Mouse (Mus musculus) C2C12 (cell line): Measurements from ENCODE around the gene Ldb1. TPM values are rescaled to one million over a fixed set of nuclear protein-coding genes. Genes with fewer than 3 reads are reported as not detected.

Experiments
- H3K27me3 ChIP-seq: one replicate; pipeline ENCODE4 v1.6.1; 2011; ENCODE audit not compliant: control insufficient read depth, insufficient read depth, insufficient read length
- H3K36me3 ChIP-seq: one replicate; pipeline ENCODE4 v1.6.1; 2011; ENCODE audit not compliant: control insufficient read depth, insufficient read depth
- H3K4me3 ChIP-seq: one replicate; pipeline ENCODE4 v1.5.1; 2011; ENCODE audit warnings: mild to moderate bottlenecking, control low read depth; ENCODE audit not compliant: poor library complexity, insufficient read depth, severe bottlenecking
- H3K79me2 ChIP-seq: one replicate; pipeline ENCODE4 v1.6.1; 2011; ENCODE audit not compliant: control insufficient read depth, insufficient read depth
- H3K79me3 ChIP-seq: one replicate; pipeline ENCODE4 v1.6.1; 2011; ENCODE audit warnings: low read depth, control low read depth
- H3ac ChIP-seq: one replicate; pipeline ENCODE3; 2011; ENCODE audit warnings: low read depth; ENCODE audit not compliant: control insufficient read depth, insufficient read length
- CEBPB ChIP-seq: IDR thresholded peaks from one replicate; pipeline ENCODE4 v1.6.1; 2011; ENCODE audit warnings: low read depth, mild to moderate bottlenecking, control low read depth, moderate library complexity
- CTCF ChIP-seq: IDR thresholded peaks from one replicate; pipeline ENCODE4 v1.5.1; 2011; ENCODE audit not compliant: control insufficient read depth, insufficient read depth, insufficient read length
- FOSL1 ChIP-seq: IDR thresholded peaks from one replicate; pipeline ENCODE4 v1.8.0; 2011; ENCODE audit warnings: mild to moderate bottlenecking, low read length; ENCODE audit not compliant: poor library complexity, insufficient read depth, severe bottlenecking
- MAX ChIP-seq: IDR thresholded peaks from one replicate; pipeline ENCODE4 v1.6.1; 2011; ENCODE audit warnings: mild to moderate bottlenecking, control low read depth
- MYOD1 ChIP-seq: IDR thresholded peaks from one replicate; pipeline ENCODE4 v1.6.1; 2011; ENCODE audit warnings: low read depth; ENCODE audit not compliant: control insufficient read depth, insufficient read length
- MYOG ChIP-seq: IDR thresholded peaks from one replicate; pipeline ENCODE4 v1.6.1; 2011; ENCODE audit not compliant: control insufficient read depth, insufficient read length; ENCODE audit errors: extremely low read depth
- USF1 ChIP-seq: IDR thresholded peaks from one replicate; pipeline ENCODE4 v1.6.1; 2011; ENCODE audit warnings: low read depth, mild to moderate bottlenecking, control low read depth, moderate library complexity
- polyA plus RNA-seq: library from polyadenylated mRNA; unstranded; fragments of >200 nt; fragmentation: generic; extraction: Trizol; gene quantifications from one replicate; pipeline ENCODE4 v1.2.1, GENCODE M21; 2012; ENCODE audit warnings: missing spikeins

The Ldb1 gene
- polyA plus RNA-seq, 1 experiment, result 80.5 TPM

DNA sequence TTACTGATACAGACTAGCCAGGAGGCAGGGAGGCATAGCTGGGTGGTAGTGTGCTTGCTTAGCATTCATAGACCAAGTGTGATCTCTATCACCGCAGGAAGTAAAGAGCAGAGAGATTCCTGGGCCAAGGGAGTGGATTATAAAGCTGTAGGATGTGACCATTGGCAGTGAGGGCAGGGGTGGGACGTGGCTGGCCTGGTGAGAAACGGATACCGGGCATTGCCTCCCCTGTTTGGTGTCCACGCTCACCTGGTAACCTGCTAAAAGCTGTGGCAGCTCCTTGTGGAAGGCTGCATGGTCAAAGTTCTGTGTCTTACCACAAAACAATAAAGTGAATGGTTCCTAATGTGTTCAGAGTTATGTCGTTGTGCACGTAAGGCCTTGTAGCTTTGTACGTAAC is 40.2 kb upstream of the Ldb1 start:
- Histone ChIP-seq H3K79me2 (peaks cover 9% of the 10 kb centered on the region), H3K4me3 (no peak overlapping the region), H3K36me3 (peaks cover 54% of the 10 kb centered on the region), H3ac (no peak overlapping the region), H3K27me3 (no peaks in the 10 kb centered on the region), H3K79me3 (peaks cover 2% of the 10 kb centered on the region)
- TF ChIP-seq USF1 (no peak), MYOD1 (no peak), FOSL1 (no peak), MAX (no peak), CEBPB (no peak), CTCF (no peak), MYOG (no peak)

DNA sequence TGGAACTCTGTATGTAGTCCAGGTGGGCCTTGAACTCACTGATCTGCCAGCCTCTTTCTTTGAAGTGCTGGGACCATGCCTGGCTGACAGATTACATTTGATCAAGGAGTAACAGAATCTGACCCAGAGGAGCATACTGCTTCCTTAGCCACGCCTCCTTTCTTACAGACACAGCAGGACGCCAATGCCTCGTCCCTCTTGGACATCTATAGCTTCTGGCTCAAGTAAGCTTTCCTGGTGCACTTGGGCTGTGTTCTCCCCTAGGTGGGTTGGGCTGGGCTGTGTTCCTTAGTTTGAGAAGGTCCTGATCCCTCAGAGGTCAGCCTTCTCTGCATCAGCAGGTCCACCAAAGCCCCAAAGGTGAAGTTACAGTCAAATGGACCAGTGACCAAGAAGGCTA is 33.5 kb upstream of the Ldb1 start:
- peaks cover 41% of the 10 kb centered on the region for H3K79me3 ChIP-seq
- H3K27me3 ChIP-seq, result no peaks in the 10 kb centered on the region
- no peak overlapping the region for H3K4me3 ChIP-seq
- H3ac ChIP-seq, result peak overlapping the region; percentile 12
- no peak for TF ChIP-seq CTCF
- no peak for TF ChIP-seq MYOD1
- TF ChIP-seq CEBPB, result no peak
- no peak for TF ChIP-seq MYOG
- no peak for TF ChIP-seq MAX
- no peak for TF ChIP-seq USF1
- no peak for TF ChIP-seq FOSL1
- peaks cover 53% of the 10 kb centered on the region for H3K79me2 ChIP-seq
- peaks cover 71% of the 10 kb centered on the region for H3K36me3 ChIP-seq

DNA sequence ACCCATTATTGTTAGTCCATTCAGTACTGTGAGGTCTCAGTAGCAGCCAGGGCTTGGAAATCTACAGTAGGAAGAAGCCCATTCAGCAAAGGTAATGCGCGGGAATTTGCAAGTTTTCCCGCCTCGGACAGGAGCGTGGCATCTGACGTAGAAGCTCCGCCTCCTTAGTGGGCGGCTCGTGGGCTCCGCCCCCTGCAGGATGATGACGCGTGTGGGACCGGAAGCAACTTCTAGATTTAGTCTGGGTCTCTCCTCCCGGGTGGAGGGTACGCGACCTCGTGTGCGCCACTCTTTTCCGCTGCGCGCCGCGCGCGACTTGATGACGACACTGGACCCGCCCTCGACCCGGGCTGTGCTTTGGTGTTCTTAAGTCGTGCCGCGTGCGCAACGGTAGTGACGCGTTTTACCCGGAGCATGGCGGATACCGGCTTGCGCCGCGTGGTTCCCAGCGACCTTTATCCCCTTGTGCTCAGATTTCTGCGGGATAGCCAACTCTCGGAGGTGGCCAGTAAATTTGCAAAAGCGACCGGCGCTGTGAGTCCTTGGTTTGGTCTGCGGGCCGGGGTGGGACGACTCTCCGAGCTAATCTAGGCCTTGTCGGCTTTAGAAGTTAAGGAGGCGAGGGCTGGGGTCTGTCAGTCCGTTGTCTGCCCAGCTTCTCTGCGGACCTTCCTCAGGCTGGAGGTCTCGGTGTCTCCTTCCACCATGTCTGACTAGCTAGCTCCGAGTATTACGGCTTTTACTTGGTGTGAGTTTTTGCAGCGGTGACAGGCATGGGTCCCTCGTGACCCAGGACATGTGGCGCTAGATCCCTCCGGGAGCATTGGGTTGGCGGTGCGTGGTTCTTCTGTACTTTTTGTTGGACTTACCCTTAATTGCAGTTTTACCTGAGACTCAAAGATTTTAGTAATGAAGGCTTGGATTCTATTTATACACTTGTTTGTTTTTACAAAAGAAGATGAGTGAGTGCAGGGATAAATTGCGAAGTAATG is 30.9 kb upstream of the Ldb1 start, which contains the start of gene Nolc1:
Gene Nolc1 (plus strand): TSS at position 248 of the 992 bp plus-strand sequence.
- peak within 1 kb of the TSS; percentile 99 for H3K4me3 ChIP-seq
- peaks cover 70% of the 10 kb centered on the region for H3K36me3 ChIP-seq
- H3K27me3 ChIP-seq, result no peaks in the 10 kb centered on the region
- H3K79me3 ChIP-seq, result peaks cover 40% of the 10 kb centered on the region
- TF ChIP-seq FOSL1 (no peak), CTCF (no peak), MAX (peak; percentile 98), USF1 (peak; percentile 36)
- peaks cover 51% of the 10 kb centered on the region for H3K79me2 ChIP-seq
- peak within 1 kb of the TSS; percentile 89 for H3ac ChIP-seq

DNA sequence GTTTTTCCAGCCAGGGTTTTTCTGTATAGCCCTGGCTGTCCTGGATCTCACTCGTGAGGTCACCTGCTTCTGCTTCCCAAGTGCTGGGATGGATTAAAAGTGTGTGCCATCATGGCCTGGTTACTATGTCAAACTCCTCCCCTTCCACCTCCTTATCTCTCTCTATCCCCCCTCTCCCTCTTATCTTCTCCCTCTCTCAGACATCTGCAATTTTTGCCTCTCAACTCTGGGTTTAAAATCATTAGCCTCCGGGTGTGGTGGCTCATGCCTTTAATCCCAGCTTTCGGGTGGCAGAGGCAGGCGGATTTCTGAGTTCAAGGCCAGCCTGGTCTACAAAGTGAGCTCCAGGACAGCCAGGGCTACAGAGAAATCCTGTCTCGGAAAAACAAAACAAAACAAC is 29.3 kb upstream of the Ldb1 start:
- Histone ChIP-seq H3K79me3 (peaks cover 40% of the 10 kb centered on the region), H3K36me3 (peaks cover 69% of the 10 kb centered on the region), H3K27me3 (no peaks in the 10 kb centered on the region), H3K4me3 (no peak overlapping the region), H3ac (no peak overlapping the region), H3K79me2 (peaks cover 41% of the 10 kb centered on the region)
- no peak for TF ChIP-seq CTCF

DNA sequence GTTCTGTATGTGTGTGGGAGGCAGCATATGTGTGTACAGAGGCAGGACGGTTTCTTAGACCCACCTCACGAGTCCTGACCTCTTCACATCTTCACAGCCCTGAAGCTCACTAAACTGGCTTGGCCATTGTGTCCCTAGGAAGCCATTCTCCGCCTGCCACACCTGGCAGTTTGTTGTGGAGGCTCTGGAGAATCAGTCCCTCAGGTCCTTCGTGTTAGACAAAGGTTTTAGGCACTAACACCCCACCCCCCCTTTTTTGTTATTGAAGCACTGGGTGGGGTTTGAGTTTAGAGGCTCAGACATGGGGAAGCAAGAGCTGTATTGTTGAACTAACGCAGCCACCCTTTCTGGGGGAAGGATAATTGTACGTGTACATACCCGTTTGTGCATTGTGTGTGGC is 28.3 kb upstream of the Ldb1 start:
- Histone ChIP-seq H3K27me3 (no peaks in the 10 kb centered on the region), H3K4me3 (no peak overlapping the region), H3K36me3 (peaks cover 66% of the 10 kb centered on the region), H3K79me2 (peaks cover 31% of the 10 kb centered on the region), H3K79me3 (peaks cover 32% of the 10 kb centered on the region), H3ac (no peak overlapping the region)
- no peak for TF ChIP-seq FOSL1
- no peak for TF ChIP-seq MAX
- no peak for TF ChIP-seq MYOG
- TF ChIP-seq MYOD1, result no peak
- no peak for TF ChIP-seq CEBPB
- no peak for TF ChIP-seq USF1
- no peak for TF ChIP-seq CTCF

DNA sequence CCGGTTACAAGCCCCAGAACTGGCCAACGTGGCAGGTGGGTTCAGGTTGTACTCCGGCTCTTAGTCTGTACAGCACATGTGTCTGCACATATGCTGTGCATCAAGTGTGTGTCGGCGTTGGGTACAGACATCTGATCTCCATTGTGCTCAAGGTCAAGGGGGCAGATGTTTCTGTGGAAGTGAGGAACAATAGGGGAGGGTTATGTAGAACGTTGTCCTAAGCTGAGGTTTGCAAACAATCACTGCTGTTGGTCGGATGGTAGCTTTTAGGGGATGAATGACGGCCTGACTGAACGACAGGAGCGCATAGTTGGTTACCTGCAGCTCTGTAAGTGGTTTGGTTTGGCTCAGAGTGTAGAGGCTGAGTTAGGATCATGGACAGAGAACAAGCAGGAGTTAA is 23.0 kb upstream of the Ldb1 start:
- Histone ChIP-seq H3K36me3 (peaks cover 96% of the 10 kb centered on the region), H3K79me2 (peaks cover 44% of the 10 kb centered on the region), H3ac (no peak overlapping the region), H3K4me3 (no peak overlapping the region), H3K79me3 (peaks cover 31% of the 10 kb centered on the region), H3K27me3 (no peaks in the 10 kb centered on the region)
- TF ChIP-seq CTCF (no peak), MYOD1 (no peak), MYOG (no peak), MAX (no peak), CEBPB (no peak), USF1 (no peak), FOSL1 (no peak)
